Mouse (Mus musculus): ENCODE measurements at regions not wholly inside any gene's neighbourhood (a gene's known extent, or its start where the extent isn't known, plus 50 kb on each side); places are given as distances from the start of the nearest gene placed in this dataset.

DNA sequence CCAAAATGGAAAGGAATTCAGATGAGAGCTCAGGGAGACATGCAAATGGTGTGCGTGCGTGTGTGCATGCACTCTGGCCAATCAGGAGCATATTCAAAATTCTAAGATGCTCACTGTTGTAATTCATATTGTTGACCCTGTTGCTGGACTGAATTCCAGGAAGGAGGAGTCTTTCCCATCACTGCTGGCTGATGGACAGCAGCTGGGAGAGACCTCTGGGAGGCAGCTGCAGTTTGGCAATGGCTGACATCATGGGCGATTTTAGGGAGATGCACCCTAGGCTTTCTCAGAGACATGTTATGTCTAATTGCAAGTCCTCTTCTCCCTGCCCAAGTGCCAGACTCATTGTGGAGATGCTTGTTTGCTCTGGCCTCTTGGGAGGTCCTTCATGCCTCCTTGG is 220.6 kb upstream of the Myocd start:
- no peak for DNase-seq

DNA sequence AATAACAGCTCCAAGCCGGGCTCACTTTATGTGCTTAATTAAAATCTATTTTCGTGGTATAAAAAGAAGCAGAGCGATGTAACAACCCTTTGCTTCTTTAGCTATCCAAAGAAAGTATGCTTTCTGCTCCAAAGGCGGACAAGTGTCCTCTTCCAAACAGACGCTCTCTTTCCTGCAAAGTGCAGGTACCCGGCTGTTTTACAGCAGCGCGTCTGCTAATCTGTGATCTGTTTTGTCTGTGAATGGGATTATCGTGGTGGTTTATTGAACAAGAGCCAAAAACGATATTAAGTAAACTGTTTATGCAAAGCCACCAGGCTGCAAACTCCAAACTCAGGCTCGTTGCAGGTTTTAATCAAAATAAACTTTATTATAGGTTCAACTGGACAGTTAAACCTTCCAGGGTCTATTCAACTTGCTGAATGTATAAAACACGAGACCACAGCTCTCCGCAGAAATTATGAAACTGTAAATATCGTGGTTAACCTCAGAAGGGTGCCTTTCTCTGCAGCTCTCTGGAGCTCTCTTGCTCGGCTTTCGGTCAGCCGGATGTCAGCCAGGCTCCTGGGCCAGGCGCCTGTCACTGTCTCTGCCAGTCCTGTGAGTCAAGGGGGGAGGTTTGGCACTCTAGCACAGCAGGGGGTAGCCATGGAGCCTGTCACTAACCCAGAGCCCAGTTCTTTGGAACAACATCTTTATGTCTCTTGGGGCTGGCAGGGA is 206.2 kb upstream of the Myocd start:
- peak; percentile 5 to 7 for DNase-seq

DNA sequence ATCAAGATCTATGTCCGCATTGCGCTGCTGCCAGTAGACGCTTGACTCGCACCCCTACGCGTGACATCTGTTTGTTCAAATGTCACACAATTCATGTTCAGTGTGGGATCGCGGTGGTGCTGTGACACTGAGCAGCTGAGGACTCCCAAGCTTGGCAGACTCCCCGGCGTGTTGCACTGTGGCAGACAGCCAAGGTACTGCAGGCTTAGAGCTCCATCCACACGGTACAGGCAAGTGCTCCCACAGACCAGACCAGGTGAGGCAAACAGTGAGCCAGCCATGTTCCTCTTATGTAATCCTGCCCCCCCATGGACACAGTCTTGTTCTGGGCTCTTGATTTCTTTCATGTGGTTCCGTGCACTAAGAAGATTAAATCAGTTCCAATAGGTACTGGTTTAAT is 205.5 kb upstream of the Myocd start:
- peak; percentile 76 to 85 for DNase-seq

DNA sequence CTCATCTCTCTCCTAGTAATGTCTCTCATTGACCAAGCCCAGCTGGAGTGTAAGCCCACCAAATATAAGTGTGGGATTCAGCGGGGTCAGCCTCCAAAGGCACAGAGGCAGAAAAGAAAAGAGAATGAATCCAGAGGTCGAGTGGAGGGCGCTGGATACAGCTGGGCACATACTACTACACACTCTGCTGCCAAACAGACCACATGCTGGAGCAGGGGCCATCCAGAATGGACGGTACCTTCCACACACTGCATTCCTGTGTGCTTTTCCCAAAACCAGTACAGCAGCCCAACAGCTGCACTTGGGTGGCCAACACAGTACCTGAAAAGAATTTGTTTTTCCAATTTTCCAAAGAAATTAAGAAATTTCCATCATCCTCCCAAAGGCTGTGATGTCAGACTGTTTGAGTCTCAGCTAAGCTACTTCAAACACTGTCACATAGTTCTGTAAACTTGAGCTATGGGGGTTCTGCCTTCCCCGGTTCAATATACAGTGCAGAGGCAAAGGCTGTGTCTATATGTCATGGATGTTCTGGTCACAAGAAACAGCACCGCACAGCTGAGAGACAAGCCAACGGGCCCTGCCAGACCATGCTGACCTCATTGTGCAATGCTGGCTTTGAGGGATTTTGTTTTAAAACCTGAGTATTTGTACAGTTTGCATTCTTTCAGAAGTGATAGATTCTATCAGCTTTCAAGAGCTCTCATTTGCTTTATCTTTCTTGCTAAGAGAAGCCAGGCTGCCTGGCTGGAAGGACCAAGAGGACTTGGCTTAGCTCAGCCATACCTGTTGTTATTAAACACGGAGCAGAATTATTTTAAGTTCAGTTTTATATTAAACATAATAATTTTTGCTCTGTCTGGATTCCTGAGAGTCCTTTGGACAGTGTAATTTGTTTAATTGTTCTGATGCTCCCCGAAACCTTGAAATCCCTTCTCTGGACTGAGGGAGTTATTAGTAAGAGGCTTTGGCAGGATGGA is 200.3 kb upstream of the Myocd start:
- no peak for DNase-seq

DNA sequence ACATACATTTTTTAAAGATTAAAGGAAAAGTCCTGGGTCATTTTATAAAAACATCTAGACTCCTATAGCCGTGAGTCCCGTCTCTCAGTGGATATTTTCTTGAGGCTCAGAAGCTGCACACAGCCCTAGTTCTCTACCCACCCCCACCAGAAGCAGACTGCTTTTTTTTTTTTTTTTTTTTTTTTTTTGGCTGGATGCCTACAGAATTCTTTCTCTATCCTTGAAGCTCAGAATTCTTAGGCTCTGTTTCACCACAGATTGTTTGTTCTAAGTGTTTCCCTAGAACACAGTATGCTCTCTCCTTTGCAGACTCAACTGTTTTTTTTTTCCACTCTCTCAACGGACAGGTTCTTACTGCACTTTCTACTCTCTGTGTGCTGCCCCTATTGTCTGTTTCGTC is 191.3 kb upstream of the Myocd start:
- DNase-seq, result no peak

DNA sequence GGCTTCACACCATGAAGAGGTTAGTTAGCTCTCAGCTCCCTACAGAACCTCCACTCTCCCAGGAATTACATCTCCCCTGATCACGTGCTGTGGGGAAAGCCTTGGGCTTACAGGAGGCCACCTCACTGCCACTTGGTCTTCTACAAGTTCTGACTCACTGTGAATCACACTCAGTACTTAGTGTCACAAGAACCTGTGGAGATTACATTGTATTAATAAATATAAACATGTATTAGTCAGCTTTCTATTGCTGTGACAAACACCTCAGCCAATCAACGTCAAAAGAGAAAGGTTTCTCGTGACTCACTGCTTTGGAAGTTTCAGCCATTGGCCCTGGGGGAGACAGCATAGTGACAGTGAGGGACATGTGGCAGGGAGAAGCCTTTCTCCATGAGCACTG is 178.6 kb upstream of the Myocd start:
- no peak for DNase-seq

DNA sequence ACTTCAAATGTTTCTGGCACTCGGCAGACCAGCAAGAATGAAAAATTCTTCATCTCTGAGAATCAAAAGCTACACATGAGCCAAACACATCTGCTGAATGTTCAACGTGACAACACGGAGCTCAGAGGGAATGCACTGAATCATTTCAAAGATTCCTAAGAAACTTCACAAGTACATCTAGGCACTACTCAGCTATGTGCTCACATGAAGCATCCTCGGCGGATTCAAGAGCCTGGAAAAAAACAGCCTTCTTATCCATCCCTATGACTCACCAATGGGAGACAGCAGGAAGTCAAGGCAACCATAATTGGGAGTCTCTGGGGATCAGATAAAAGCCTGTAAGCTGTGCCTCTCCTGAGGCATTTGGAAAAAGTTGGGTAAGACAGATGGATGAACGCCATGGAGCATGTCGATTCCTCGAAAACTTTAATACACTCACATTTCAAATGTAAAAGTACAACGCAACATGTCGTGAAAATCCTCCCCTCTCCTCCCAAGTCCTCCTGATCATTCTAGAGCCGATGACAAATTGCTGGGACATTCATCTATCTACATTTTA is 173.8 kb upstream of the Myocd start:
- DNase-seq, result peak in 1 of 2 experiments; percentile 9

DNA sequence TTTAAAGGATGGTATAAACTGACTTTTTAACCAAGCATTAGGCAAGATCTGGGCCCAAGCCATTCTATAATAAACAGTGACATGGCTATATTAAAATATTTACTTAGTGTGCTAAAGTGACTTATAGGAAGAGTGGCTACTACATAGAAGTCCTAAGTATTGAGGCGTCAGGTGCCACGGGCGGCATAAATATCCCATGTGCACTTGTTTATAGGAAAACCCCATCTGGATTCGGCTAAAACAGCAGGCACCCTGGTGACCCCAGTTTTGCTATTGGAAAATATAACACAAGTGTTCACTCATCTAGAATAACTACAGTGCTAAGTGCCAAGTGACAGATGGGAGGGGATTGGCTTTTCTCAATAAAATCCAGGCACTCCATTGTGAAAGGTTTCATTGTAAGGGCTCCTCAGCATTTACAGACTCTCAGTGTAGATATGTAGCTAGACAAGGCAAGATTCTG is 165.9 kb upstream of the Myocd start:
- no peak for DNase-seq

DNA sequence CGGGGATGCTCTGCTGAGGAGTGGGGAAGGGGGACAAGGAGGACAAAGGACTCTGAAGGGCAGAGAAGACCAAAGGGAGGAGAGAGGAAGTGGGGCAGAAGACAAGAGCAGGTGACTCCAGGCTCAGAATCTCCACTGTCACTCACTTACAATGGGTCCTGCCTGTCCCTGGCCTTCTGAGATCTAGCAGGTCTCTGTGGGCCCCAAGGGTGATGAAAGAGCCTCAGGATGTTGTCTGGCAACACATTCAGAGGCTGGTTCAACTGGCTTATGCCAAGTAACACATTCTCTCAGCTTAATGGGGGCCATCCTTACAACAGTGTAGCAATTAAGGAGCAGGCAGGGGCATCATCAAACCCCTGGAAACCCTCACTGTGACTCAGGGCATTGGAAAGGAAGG is 152.1 kb upstream of the Myocd start:
- DNase-seq, result no peak

DNA sequence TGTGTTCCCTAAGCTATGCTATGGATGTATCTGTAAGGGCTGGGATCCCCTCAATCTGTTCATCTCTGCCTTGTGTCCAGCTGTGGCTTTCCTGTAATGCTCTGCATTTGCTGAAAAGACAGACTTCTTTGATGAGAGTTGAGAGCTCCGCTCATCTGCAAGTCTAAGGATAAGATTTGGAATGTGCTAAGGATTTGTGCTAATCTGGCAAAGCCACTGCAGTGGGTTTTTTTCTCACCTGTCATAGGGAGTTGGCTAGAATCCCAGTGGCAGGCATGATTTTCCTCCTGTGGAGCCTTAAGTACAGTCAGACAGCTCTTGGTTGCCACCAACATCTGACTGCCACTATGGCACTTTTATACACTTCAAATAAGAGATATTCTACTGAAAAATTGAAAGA is 138.8 kb upstream of the Myocd start:
- no peak for DNase-seq

DNA sequence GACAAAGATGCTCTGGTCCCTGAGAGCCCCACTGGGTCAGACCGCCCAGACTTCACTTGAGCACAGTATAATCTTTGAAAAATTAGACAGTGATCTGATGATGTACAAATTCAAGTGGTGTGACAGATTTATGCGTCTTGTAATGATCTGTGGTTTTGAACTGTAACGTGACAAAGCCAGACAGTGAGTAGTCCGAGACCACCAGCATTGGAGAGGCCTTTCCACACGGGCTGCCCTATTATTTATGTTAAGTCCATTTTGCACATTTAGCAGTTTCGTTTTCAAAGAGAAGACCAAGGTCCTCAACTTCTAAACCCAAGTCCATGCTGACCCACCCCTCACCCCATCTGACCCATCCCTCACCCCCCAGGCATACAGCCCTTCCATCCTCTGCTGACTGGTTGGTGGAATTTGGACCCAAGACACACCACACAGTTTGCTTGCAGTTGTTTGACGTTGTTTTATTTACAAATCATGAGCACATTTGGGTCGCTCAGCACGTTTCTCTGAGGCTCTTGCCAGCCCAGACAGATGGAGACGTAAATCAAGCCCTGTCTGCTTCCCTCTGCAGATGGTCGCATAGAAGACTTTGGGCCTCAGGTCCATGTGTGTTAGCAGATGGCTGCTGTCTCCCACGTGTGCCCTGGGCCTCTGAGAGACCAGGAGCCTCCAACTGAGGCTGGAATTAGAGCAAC is 132.8 kb upstream of the Myocd start:
- DNase-seq, result peak; percentile 23 to 35

DNA sequence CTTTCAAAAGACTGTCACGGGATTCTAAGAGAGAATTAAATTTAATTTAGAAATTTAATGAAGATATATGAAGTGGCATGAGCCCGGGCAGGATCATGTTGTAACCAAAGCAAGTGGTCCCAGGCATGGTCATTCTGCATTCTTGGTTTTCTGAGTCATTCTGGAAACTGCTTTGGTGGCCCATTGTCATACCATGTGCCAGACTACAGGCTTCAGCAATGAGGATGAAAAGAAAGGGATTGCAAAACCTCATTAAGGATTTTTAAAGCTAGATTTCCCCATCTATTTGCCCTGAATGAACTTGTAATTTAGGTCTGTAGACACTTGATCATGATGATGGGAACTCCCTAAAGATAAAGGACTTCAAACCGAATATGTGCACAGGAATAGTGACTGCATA is 119.4 kb upstream of the Myocd start:
- no peak for DNase-seq

DNA sequence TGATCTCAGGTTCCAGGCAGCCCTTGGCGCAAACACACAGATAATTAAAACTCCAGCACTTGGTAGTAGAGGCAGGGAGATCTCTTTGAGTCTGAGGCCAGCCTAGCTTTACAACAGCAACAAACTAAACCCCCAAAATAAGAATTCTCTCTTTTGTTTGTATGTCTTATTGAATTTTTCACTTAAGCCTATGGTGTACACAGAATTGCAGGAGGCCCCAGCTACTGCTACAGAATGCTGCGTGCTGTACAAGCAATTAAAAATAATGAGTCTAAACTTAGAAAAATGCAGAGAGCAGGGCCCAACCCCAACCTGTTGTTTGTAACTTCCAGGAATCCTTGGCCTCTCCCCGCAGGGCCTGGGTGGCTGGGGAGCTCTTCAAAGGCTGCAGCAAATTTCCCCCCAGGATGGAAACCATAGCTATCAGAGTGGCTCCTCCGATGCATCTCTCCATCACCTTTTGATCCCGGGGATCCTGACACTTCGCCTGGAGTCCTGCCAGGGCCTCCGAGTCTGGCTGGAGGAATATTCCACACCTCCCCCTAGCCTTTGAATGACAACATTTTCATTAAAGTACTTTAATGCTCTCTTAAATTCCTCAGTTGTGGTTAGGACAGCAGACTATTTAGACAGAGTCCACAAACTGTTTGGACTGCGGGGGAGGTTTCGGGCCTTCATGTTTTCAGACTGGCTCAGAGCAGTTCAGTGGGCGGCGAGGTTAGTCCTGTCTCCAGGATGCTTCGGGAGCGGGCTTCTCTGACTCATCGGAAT is 116.7 kb upstream of the Myocd start:
- DNase-seq, result no peak

DNA sequence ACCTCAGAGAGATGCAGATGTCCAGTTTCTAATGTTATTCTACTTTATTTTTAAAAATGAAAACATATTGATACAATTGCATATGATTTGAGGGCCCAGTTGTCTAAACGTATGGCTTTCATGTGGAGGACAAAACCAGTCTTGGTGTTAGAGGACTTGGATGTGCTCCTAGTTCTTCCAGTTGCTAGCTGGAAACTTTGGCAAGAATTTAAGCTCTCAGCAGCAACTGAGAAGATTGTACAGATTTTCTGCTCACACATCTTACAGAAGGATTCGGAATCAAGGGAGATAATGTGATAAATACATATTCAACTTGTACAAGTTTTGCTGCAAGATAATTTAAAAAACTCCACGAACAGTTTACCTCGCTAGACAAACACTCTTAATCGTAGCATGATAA is 105.6 kb upstream of the Myocd start:
- DNase-seq, result no peak

DNA sequence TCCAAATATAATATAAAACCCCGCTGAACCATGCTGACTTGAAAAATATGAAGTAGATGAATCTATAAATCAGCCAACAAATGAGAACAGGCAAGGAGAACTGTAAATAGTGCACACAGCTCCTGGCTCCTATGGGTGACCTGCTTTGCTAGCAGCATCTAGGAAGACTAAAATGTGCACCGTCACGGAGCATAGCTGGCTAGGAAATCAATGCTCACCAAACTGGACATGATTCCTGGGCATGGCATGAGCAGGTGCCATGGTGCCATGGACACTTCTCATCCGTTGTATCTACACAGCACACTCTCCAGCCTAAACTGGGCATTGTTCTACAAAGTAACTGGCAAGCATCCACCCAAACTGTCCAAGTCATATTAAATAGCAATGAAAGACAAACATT is 103.3 kb upstream of the Myocd start:
- DNase-seq, result no peak

DNA sequence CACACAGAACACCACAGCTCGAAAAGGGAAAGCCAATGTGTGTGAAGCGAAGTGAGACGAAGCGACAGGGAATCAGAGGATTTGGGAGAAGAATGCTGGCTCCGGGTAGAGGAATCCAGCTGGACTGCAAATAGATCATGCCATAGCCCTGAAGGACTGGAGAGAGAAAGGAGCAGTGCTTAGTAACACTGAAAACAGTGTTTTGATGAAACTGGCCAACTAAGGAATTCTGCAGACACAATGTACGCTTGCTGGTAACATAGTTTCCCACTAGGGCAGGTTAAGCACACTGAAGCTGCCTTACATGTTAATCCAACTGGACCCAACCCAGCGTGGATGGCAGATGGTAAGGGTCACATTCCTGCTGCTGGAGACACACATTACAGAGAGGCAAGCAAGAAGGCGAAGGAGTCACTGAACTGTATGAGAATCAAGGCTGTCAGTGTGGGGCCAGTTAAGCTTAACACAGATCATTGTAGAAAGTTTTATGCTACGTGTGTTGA is 102.6 kb upstream of the Myocd start:
- no peak for DNase-seq

DNA sequence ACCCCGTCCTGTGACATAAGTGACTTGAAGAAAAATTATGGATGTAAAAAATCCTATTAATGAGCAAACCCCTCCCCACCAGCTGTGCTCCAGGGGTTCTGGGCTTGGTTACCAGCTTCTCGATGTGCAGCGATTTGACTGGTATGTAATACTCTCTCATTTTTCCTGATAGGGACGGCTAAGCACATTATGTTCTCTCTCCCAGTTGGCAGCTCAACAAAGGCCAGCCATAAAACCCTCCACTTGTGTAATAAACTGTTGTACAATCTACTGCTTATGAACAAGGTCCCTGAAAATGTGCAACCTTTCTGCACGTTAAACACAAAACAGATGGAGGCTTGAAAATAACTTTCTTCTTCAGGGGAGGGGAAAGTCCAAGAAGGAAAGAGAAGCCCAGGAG is 98.0 kb upstream of the Myocd start:
- DNase-seq, result no peak

DNA sequence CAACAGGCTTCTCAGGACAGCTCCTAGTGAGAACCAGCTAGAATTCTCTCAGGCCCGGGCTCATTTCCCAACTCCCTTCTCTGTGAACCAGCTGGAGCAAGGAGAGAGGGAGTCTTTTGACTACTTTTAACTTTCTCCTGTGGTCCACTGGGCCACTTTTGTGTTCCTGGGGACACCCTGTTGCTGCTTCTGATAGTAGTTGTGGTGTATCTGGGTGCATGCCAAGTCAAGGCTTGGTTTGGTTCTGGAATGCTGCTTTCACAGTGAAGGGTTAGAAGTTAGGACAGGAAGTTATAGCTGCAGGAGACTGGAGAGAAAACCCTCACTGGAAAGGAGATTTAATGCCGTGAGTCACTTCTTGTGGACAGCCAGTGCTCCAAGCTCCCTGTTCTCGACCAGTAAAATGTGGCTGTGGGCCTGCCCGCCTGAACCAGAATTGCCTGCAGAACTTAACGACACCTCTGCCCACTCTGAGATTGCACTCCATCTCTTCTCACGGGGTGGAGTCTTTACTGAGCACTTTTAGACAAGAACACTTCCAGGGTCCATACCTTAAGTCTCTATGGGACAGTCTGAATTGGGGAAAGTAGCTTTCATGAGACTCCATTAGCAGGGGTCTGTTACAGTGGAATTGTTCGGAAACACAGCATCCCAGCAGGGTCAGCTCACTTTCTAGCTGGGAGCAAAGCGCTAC is 97.0 kb upstream of the Myocd start:
- no peak for DNase-seq

DNA sequence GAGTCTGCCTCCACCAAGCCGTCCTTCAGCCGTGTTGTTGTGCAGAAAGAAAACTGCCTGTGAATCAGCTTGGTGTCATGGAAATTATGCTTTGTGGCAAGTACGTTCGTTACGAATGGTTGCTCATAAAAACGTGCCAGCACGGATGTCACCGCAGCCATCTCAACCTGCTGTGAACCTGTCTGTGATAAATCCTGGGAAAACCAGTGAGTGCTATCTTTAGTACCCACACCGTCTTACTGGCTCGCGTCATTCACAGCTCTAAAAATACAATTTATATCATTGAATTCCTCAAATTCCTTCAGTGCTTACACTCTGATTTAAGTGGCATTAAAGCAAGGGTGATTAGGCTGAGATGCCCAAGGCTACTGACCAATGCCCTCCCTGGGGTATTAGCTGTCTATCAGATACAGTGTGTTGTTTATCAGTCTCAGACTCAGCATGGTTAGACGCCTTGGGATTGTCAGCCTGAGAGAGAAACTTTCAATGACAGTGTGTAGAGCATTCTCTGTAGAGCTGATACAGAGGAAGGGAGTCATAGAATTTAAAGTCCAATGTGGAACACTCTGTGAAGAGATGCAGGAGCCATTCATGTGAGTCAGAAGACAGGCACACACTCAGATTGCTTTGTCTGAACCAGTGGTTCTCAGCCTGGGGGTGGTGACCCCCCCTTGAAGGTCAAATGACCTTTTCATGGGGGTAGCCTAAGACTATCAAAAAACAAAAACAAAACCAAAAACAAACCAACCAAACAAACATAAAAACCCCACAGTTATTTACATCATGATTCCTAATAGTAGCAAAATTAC is 96.2 kb upstream of the Myocd start:
- DNase-seq, result no peak

DNA sequence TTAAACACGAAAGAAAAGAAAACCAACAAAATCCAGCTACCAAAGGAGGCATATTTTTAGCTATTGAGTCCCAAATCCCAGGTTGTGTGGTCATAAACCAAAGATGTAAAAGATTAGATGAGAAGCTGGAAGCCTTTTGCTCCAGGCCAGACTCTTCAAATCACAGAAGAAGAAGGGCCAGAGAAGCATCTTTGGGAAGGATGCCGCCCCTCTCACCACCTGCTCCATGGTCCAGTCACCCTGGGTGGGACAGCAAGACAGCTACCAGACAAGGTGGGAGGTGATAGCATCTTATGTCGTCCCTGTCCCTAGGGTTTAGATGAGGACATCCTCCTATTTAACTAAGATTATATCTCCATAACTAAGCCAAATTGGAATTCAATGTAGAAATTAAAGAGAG is 95.1 kb upstream of the Myocd start:
- no peak for DNase-seq
